Mouse (Mus musculus): ENCODE results near the gene Sms.

DNA sequence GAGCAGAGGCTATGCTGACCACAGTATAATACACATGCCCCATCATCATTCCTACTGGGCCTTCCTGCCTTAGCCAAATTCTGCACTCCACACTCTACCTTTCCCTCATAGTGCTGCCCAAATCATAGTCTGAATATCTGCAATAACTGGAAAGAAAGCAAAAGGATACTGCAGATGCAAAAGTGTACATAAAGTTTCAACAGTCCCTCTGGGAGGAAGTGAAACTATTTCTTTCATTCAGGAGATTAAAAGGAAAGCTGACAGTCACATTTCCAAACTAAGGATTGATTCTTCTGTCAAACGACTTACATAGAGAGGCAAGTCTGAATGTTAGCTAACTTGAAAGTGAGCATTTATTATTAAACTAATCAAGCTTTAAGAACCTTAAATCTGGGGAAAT lies 26.1 kb downstream of the Sms start:
- TF ChIP-seq MAX (IDR thresholded peaks at IDR 0.05; ENCODE audit: low read length) (no peak), CTCF (conservative IDR thresholded peaks at IDR 0.05 in 1 of 2, IDR thresholded peaks at IDR 0.05 in 1 of 2; ENCODE audit: low read depth in 2 of 2, low read length in 2 of 2) (no peak), POLR2A (IDR thresholded peaks at IDR 0.05; ENCODE audit: low read depth, low read length) (no peak), E2F4 (IDR thresholded peaks at IDR 0.05; ENCODE audit: insufficient replicate concordance, low read depth, low read length) (no peak), ZNF384 (IDR thresholded peaks at IDR 0.05; ENCODE audit: low read depth, low read length) (no peak), SMC3 (IDR thresholded peaks at IDR 0.05; ENCODE audit: low read depth, low read length) (no peak), PAX5 (IDR thresholded peaks at IDR 0.05; ENCODE audit: low read length) (no peak), POLR2AphosphoS2 (IDR thresholded peaks at IDR 0.05; ENCODE audit: low read depth, low read length) (no peak), EP300 (IDR thresholded peaks at IDR 0.05; ENCODE audit: low read length) (no peak)
